Mouse (Mus musculus): ENCODE data around the gene Osbpl2.

The Osbpl2 gene

DNA sequence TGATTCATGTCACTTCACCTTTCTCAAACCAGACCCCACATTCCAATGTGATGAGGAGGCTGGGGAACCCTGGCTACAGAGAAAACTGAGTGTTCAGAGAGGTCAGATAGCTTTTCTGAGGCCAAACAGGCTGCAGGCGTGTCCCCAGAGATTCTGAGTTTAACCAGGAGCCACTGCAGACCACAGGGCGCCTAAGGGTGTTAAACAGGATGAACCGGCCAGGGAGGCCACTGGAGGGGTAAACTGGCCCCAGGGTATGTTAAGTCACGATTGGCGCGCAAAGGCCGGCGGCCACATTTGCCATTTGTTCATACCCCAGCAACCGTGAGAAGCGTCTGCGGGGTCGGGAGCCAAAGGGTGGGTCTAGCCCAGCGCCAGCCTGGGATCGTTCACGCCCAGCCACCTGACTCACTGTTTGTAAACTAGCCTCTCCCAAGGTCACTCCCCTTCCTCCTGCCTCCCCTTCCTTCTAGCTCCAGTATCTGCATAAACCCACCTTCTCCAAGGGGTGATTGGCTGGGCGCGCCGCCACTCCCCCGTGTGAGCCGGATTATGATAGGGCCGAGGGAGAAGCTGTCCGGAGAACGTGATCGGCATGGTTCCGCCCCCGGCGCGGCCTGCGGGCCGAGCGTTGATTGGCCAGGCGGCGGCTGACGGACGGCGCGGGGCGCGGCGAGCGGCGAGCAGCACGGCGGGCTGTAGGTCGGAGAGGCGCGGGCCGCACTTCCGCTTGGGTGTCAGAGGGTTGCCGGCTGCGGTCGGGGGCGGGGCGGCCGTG is at the start of gene Osbpl2:
Gene Osbpl2 (plus strand): TSS at position 646 of the 778 bp plus-strand sequence.
- DNase-seq: peak; percentile 100

DNA sequence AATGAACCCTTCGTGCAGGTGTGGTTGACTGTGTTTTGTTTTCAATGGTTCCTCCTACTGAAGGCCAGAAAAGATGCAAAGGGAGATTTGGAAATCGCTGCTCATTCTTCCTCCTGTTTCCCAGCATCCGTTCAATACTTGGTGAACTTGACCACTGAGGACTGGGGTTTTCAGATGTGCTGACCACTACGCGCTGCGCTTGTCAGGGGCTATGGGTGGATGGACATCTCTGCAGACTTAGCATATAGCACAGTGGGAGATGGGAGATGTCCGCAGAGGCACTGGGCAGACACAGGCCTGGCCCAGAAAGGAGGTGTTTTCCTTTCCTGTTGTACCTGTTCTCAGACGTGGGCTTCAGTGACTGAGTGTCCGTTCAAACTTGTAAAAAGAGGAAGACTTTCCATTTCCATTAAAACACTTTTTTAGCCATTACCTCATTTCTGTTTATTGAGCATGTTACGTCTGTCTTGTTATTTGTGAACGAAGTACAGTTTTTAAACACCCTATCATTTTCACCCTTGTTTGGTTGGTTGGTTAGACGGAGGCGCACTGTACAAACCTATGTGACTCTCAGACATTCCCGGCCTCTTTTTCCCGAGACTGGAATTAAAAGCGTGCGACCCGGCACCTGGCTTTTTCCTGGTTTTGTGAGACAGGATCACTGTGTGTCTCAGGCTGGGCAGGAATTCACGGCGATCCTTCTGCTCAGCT is 49.2 kb upstream of the Osbpl2 start:
- no peak for DNase-seq

DNA sequence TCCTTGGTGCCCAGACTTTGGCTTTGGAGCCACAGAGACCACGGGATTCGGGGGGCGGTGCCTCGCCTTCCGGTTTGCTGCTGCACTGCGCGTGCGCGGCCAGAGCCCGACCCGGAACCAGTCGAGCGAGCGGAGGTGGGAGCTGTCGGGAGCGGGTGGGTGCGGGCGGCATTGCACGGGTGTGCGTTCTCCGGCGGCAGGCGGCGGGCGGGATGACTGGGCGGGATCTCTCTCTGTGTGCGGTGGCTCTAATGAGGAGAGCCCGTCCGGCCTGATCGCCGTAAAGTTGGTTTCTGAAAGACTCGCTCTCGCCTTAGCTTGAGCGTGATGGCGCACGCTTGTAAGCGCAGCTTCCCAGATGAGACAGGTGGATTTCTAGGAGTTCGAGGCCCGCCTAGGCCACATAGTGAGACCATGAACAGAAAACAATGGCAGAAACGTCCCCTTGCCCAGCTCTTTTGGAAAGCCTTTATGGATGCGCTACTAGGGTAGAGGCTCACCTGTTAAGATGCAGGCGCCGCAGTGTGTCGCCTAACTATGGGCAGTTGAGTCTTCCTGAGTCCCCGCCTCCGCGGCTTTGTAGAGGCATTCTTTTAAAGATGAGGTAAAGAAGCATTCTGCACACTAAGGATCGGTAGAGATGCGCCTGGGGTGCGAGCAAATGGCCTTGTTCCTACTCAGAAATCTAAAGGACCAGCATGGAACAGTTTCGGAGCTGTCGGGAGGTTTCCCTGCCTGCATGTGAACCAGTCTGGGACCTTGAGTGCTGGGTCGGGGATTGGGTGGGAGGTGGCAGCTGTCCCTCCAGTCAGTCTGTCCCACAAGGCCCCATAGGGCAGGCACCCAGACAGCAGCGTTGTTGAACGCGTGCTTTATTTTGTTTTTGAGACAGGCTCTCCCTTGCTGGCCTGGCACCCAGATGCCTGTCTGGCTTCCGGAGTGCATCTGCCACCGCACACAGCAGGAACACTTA is 48.3 kb upstream of the Osbpl2 start, which contains the start of gene Mtg2:
Gene Mtg2 (plus strand): TSS at position 108 of the 973 bp plus-strand sequence.
- DNase-seq: peak; percentile 93

DNA sequence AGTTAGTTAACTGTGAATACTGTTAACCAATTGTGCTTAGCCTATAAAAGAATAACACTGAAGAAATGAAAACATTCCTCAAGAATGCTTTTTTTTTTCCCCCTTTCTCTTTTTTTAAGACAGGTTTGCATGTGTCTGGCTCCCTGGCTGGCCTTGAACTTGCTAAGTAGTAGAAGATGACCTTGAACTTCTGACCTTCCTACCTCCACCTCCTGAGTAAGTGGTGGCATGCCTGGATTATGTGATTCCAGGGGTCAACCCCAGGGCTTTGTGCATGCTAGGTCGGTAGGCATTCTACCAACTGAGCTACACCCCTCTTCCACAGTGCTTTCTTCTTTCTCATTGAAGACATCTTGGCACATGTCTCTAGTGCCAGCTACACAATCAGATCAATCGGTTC is 47.4 kb upstream of the Osbpl2 start:
- DNase-seq: no peak

DNA sequence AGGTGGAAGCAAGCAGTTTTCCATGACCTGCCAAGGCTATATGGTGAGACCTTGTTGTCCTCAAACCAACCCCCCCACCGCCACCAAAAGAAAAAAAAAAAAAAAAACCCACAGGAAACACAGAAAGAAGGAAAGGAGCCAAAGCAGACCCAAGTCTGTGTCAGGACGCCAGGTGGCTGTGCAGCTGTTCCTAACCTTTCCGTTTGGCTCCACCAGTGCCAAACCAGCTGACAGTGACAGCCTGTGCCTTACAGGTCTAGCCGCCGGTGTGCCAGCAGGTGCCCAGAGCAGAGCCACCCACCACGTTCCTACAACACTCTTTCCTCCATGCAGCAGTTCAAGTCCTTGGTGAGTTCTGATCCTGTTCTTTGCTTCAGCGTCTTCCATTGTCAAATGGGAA is 46.2 kb upstream of the Osbpl2 start:
- no peak for DNase-seq

DNA sequence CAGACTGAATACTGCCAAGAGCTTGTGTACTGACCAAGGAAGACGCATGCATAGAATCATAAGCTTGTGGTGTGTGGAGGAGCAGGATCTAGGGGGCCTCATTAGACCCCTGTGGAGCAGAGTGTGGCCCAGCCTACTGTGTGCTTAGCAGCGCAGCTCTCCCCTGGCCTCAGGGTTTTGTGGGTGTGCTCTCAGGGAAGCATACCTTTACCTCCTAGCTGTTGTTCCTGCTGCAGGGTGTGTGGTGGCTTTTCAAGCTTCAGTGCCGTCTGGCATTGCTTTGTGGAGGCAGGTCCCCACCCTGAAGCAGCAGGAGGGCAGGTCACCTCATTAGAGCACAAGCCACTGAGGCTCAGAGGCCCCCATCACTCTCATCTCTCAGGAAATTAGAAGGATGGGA is 41.5 kb upstream of the Osbpl2 start:
- no peak for DNase-seq

DNA sequence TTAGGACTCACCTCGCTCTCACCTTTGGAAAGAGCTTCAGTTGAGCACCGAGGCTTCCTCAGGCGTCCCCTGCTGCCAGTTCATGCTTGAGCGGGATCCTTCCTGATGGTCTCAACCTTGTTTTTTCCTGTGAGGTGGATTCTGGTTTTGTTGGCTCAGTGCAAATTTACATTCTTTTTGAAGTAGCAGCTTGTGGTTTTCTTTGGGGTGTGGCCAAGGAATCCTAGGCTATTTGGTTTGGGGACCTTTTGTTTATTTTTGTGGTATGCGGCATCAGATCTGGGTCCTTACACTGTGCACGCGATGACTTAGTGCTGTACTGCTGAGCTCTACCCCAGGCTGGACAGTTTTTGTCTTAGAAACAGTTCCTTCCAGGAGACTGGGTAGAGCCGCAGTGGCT is 38.4 kb upstream of the Osbpl2 start:
- DNase-seq: no peak

DNA sequence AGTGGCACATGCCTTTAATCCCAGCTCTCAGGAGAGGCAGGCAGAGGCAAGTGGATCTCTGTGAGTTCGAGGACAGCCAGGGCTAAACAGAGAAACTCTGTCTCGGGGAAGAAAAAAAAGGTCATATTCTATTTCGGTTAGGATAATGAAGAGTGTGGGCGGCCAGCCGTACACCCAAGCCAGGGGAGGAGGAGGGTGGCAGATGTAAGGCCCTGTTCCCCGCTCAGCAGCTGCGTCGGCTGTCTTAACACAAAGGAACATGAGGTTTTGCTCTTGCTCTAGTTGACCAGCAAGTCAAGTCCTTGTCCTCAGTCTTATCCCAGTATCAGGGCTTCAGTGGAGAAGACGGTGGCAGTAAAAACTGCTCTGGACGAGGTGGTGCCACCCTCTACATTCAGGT is 36.0 kb upstream of the Osbpl2 start:
- DNase-seq: no peak

DNA sequence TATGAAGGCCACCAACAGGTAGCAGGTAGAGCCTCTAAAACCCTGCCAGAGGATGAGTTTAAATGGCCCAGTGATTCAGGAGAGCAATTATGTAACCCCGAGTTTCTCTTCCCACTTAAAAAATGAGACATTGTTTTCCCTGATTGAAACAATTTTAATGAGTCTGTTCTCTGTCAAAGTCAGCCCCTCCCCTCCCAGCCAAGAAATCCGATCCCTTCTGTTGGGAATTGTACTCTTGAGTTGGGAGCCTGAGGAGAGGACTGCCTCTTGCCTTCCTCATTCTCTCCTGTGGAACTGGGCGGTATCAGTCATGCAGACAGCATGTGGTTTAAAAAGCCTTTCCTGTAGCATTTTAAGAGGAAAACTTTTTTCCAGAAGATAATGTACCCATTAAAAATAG is 34.5 kb upstream of the Osbpl2 start:
- no peak for DNase-seq

DNA sequence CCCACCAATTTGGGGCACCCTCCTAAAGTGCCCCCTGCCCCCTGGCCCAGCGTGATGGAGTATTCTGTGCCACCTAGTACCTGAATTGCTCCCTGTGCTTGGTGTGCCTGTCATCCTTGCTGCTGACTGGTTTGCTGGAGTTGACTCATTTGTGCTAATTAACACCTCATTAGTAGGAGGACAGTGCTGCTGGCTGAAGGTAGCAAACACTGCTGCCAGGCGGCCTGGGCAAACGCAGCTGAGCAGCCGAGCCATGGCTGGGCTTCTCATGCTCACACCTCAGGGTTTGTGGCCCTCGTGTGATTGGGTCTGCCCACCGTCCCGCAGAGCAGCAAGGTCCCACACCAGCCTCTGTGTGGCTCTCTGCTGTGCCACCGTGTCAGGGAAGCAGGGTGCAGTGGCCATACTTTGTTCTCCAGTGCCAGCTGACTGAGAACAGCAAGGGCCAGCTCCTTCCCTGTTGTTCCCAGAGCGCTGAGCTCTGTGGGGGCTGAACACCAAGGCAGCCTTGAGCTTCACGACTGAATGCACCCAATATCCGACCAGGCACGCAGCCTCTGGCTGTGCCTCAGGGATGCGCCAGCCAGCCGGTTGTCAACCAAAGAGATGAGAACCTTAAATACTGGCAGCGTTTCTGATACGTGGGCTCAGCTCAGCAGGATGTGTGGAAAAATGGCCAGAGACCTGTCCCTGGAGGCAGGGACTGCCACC is 33.0 kb upstream of the Osbpl2 start:
- no peak for DNase-seq

DNA sequence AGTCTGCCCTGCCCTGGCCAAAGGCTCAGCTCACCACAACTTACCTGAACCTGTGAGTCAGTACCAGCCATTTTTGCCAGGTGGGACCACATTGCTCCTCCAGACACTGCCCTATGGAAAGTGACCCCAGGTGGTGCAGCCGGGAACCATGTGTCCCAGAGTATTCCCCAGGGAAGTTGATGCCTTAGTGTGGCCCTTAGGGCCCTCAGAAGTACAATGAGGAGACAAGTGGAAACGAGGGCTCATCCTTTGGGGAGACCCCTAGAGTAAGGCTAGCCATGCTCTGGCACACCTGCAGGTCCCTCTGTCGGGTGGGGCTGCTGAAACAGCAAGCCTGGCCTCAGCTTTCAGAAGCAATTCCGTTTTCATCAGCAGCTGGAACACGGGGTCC is 32.5 kb upstream of the Osbpl2 start:
- no peak for DNase-seq

DNA sequence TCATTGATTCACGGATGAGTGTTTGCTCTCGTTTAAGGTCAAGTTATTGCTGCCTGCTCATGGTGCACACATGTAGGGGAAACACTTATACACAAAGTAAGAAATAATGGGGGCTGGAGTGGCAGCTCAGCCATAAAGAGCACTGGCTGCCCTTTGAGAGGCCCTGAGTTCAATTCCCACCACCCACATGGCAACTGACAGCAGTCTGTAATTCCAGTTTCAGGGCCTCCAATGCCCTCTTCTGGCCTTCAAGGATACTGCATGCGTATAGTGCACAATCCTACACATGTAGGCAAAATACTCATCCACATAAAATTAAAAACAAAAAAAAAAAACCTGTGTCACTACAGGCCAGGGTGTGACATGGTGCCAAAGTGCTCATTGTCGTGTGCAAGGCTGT is 31.6 kb upstream of the Osbpl2 start:
- no peak for DNase-seq

DNA sequence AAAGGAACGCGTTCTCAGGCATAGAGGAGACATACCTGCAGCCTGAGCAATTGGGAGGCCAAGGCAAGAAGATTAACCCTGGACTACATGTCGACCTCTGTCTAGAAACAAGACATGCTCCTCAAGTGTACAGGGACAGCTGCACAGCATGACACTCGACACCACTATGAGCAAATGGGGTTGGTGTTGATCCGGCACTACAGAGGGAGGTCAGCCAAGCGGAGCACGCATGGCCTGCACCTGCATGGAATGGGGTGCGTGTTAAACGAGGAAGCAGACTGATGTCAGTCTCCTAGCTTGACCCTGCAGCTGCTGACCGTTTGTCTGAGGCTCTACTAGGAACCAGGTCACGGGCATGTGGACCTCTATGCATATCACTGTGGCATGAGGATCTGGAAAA is 28.8 kb upstream of the Osbpl2 start:
- no peak for DNase-seq

DNA sequence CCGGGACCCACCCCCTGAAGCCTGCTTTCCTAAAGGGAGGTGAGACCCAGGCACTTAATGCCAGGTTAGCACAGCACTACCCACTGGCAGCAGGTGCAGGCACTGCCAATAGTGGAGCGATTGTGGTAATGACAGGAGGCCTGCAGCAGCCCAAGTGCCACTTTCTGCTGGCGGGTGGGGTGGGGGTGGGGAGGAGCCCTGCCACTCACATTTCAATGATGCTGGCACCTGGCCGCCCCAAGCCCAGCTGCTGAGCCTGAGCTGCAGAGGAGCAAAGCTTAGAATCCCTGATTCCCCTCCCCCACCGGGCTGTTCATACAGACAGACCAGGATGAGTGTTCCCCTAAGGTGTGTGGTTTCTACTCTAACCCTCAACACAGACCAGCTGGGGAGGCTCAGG is 23.4 kb upstream of the Osbpl2 start:
- no peak for DNase-seq

DNA sequence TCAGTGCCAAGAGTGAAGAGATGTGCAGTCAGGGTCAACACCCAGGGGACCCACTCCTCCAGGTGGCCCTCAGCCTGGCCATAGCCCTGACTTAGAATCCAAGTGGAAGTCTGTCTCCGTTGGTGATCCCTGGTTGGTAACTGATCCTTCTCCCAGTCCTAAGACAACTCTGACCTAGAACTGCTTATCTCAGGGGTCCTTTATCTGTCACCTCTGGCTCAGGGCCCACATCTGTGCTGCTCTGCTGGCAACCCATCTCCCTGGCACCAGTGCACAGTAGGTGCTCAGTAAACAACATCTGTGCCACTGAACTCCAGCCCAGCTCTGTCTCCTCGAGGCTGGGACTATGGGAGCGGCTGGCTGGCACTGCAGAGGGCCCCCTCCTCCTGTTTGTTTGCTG is 21.5 kb upstream of the Osbpl2 start:
- no peak for DNase-seq

DNA sequence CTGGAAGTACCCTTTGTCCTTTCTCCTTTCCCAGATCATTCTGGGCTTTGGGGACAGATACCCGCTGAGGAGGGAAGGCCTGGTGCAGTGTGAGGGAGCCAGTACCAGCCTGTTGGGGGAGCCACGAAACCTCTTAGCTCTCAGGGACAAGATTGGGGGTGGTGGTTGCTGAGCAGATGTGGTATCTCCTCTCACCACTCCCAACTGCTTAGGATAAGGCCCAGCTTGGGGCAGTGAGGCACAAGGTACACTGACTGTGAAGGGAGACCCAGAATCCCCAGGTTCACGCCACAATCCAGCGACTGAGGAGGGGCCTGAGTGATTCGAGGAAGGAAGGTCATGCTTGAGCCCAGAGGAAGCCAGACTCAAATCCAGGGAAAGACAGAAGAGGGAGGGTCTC is 20.9 kb upstream of the Osbpl2 start:
- DNase-seq: no peak

DNA sequence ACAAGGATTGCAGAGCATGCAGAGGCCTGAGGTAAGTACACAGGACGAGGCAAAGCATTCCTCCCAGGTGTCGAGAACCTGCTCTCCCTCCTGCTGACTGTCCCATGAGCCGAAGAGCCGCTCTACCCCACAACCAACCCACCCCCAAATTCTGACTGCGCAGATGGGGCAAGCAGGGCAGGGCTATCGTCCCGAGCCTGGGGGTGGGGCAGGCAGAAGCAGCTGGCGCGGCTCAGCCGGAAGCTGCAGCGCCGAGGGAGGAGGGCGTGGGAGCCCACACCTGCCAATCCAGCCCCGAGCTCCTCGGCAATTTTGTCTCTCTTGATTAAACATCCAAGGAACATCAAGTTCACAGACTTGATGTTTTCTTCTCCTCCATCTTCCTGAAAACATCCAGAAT is 19.6 kb upstream of the Osbpl2 start:
- DNase-seq: no peak

DNA sequence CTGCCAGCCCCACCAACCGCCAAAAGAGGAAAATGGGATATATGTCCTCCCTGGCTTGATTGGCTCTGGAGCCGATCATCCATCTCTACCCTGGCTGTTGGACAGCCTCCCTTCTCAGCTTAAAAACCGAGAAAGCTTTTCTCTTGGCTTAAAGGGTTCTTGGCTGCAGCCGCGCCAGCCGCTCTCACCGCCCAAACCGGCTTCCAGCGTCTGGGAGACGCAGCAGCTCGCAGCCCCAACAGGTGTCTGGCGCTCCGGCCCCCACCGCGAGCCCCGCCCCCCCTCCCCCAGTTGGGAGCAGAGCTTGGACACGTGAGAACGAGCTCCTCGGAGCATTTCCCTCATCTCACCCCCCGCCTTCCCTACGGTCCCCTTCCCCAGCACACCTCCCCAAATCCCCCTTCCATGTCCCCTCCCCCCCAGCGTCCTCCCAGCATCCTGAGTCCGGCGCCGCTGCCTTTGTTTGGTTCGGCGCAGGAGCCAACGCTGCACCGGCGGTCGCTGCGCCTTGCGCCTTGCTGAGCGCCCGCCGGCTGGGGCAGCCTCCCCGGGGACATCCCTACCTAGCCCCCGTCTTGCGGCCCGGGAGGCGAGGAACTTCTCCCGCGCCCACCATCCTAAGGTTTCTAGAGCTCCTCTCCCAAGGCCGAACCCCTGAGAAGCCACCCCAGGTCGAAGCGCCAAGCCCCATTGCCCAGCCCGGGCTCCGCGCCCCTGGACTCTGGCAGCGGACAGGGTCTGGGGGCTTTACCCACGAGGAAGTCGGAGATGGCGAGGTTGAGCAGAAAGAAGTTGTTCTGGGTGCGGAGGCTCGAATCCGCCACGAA is 15.7 kb upstream of the Osbpl2 start:
- DNase-seq: no peak

DNA sequence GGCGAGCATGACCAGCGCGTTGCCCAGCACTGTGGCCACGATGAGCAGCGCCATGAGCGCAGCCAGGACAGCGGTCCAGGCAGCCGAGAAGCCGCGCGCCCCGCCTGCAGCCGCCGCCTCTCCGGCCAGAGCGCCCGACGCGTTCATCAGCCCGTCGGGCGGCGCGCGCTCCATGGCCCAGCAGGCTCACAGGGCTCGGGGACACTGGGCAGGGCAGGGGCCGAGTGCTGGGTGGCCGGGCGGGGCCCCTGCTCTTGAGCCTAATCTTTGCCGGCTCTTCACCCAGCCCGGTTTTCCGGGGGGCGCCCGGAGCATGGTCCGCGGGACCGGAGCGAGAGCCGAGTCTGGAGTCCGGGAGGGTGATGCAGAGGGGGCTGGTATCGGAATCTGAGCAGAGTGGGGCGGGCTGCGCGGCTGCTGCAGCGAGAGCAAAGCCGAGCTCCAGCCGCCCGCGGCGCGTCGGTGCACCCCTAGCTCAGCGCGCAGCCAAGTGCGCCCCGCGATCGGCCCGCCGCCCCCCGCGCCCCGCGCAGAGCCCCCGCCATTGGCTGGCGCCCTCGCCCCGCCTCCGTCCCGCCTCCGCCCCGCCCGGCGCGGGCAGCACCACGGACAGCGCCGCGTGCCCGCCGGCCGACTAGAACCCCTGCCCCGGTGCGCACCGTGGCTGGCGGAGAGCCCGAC is 15.0 kb upstream of the Osbpl2 start, which contains the start of gene Hrh3:
Gene Hrh3 (minus strand): TSS at position 511 of the 681 bp plus-strand sequence.
- no peak for DNase-seq

DNA sequence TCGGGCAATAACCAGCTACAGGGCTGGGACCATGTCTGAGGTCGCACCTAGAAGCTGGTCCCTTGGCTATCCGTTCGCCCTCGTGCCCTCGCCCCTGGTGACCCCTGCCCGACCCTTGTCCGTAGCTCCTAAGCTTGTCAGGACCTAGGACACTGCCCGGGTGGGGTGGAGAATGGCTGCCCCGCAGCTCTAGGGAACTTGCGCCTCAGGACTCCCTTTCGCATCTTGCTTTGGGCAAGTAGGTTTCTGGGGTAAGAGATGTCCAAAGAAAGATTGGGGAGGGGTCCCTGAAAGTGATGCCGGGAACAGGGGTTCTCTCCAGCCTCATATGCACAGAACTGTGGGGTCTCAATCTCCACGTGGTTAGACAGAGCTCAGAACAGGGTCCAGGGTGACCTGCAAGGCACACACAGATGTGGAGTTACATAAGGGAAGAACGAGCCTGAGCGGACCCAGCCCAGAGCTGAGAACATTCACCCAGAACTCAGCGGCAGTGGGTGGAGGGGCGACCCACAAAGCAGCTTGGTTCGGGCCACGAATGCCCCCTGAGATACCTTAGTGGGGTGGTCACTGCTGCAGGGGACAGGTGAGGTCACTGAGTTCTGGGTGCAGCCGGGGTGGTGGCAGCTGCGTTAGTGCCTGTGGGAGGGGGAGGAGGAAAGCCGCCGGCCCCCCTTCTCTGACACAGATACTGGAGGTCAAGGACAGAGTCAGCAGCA is 14.3 kb upstream of the Osbpl2 start:
- DNase-seq: no peak
